Comparison of ENCODE assay signal across 20 mouse cellular contexts in genomic region chr14:49454283-49454914, GRCm38 (mm10).
"Had no signal": no experiment of that assay in that cellular context is flagged by ENCODE, and none has a peak within 500 bp of the region (broad histone marks: within the 10 kb centered on the region; RNA-seq: fewer than 3 reads in every experiment).

No protein-coding gene starts in this region.

- ATAC-seq: liver, postnatal 0 days; lung, postnatal 0 days had no signal

- H3K27ac ChIP-seq: kidney, embryonic 15.5 days; left cerebral cortex, adult 2 months; liver, embryonic 14.5 days; macrophage; neural tube, embryonic 13.5 days; stomach, embryonic 15.5 days had no signal

- H3K4me1 ChIP-seq: kidney, embryonic 15.5 days; stomach, embryonic 15.5 days had no signal

- H3K4me2 ChIP-seq: kidney, embryonic 15.5 days; lung, embryonic 14.5 days; neural tube, embryonic 13.5 days; stomach, embryonic 15.5 days had no signal

- H3K27me3 ChIP-seq: kidney, embryonic 15.5 days; neural tube, embryonic 13.5 days; stomach, embryonic 15.5 days had no signal

- H3K9ac ChIP-seq: kidney, embryonic 15.5 days; liver, embryonic 14.5 days; liver, postnatal 0 days; lung, embryonic 14.5 days; neural tube, embryonic 13.5 days; stomach, embryonic 15.5 days had no signal

- H3K36me3 ChIP-seq: kidney, embryonic 15.5 days; neural tube, embryonic 13.5 days; stomach, embryonic 15.5 days had no signal

- H3K4me3 ChIP-seq: kidney, embryonic 15.5 days; left cerebral cortex, adult 2 months; myocyte; neural tube, embryonic 13.5 days; stomach, embryonic 15.5 days had no signal

- H3K9me3 ChIP-seq: kidney, embryonic 15.5 days; neural tube, embryonic 13.5 days; stomach, embryonic 15.5 days had no signal

- DNase-seq: kidney, adult 11 months; kidney, adult 8-10 months; kidney, postnatal 10 days; kidney, postnatal 36 days; layer of hippocampus, postnatal 36 days; liver, postnatal 0 days; lung, embryonic 14.5 days; right cerebral cortex, adult 18-20 months; right cerebral cortex, postnatal 14 days; right cerebral cortex, postnatal 4 days; spleen, adult 18-20 months; thymus, postnatal 25 days had no signal
